Mouse (Mus musculus) heart, embryonic 15.5 days (tissue): ENCODE measurements around the gene Ier2. TPM values are rescaled to one million over a fixed set of nuclear protein-coding genes. Genes with fewer than 3 reads are reported as not detected.

Experiments
- ATAC-seq: fragments of 200-750 bp; cut with Nextera tagmentation; replicated peaks from 2 replicates; pipeline ENCODE4 v1.8.0; 2017; ENCODE audit warnings: low read depth, moderate TSS enrichment; ENCODE audit not compliant: insufficient number of reproducible peaks, insufficient read depth, low FRiP score
- H3K27ac ChIP-seq: fragments of 300-500 bp; sonication (generic); 2 replicates; pipeline ENCODE4 v1.5.1; 2015; ENCODE audit warnings: mild to moderate bottlenecking, inconsistent platforms
- H3K27me3 ChIP-seq: fragments of 300-500 bp; sonication (generic); 2 replicates; pipeline ENCODE4 v1.6.1; 2015; ENCODE audit warnings: inconsistent platforms
- H3K36me3 ChIP-seq: fragments of 300-500 bp; sonication (generic); 2 replicates; pipeline ENCODE4 v1.6.1; 2015; ENCODE audit warnings: mild to moderate bottlenecking, inconsistent platforms
- H3K4me1 ChIP-seq: fragments of 300-500 bp; sonication (generic); replicated peaks from 2 replicates; pipeline ENCODE4 v1.6.1; 2015; ENCODE audit warnings: inconsistent platforms
- H3K4me2 ChIP-seq: fragments of 300-500 bp; sonication (generic); 2 replicates; pipeline ENCODE4 v1.6.1; 2015; ENCODE audit warnings: inconsistent platforms, mild to moderate bottlenecking, moderate library complexity
- H3K4me3 ChIP-seq: fragments of 300-500 bp; sonication (generic); 2 replicates; pipeline ENCODE4 v1.5.1; 2015; ENCODE audit warnings: mild to moderate bottlenecking, inconsistent platforms
- H3K9ac ChIP-seq: fragments of 300-500 bp; sonication (generic); 2 replicates; pipeline ENCODE4 v1.6.1; 2015; ENCODE audit warnings: mild to moderate bottlenecking, inconsistent platforms
- H3K9me3 ChIP-seq: fragments of 300-500 bp; sonication (generic); replicated peaks from 2 replicates; pipeline ENCODE4 v1.6.1; 2016; ENCODE audit warnings: inconsistent platforms
- WGBS: fragments of 180-500 bp; shearing (Covaris S2); methylation state at CpG from one replicate; pipeline ENCODE4 v1.1.7; 2015; ENCODE audit warnings: mixed read lengths; 5-methylcytosine and 5-hydroxymethylcytosine counted together
- polyA plus RNA-seq: library from polyadenylated mRNA; unstranded; fragments of >200 nt; fragmentation: Nextera tagmentation; extraction: Ambion mirVana; gene quantifications from 2 replicates; pipeline ENCODE4 v1.2.1, GENCODE M21; 2015

The Ier2 gene
- 34.9 and 50.5 TPM in 2 replicates for polyA plus RNA-seq

GRCm38 (mm10) chr8:84662581-84663065 lies at the start of gene Ier2:
Gene Ier2, minus strand, starts transcription at chr8:84662852.
- no peaks in the 10 kb centered on the region for H3K36me3 ChIP-seq
- H3K27me3 ChIP-seq: no peaks in the 10 kb centered on the region
- peaks cover 32% of the 10 kb centered on the region for H3K4me1 ChIP-seq
- H3K4me2 ChIP-seq: peak within 1 kb of the TSS; percentile 72
- peak within 1 kb of the TSS; percentile 78 for H3K4me3 ChIP-seq
- H3K9ac ChIP-seq: peak within 1 kb of the TSS; percentile 84
- whole genome bisulfite sequencing: under 1% methylated on average over 27 of the region's 27 CpGs
- H3K9me3 ChIP-seq: no peaks in the 10 kb centered on the region
- H3K27ac ChIP-seq: peak within 1 kb of the TSS; percentile 97
- peak; percentile 77 for ATAC-seq

- Histone ChIP-seq H3K27ac (peak overlapping the region; percentile 80), H3K9ac (no peak overlapping the region), H3K27me3 (peaks cover 28% of the 10 kb centered on the region), H3K36me3 (no peaks in the 10 kb centered on the region), H3K4me1 (peaks cover 74% of the 10 kb centered on the region), H3K9me3 (no peaks in the 10 kb centered on the region), H3K4me3 (no peak overlapping the region), H3K4me2 (peak overlapping the region; percentile 23)
- WGBS: 29% methylated on average over 11 of the region's 11 CpGs
- ATAC-seq: peak; percentile 67
Observed at GRCm38 (mm10) chr8:84711933-84712758, 49.5 kb upstream of the Ier2 start.

GRCm38 (mm10) chr8:84711312-84711711 lies 48.7 kb upstream of the Ier2 start:
- ATAC-seq: no peak
- no peak overlapping the region for H3K9ac ChIP-seq
- peak overlapping the region; percentile 80 for H3K27ac ChIP-seq
- peaks cover 30% of the 10 kb centered on the region for H3K27me3 ChIP-seq
- H3K4me3 ChIP-seq: no peak overlapping the region
- no peak overlapping the region for H3K4me2 ChIP-seq
- WGBS: 45% methylated on average over 3 of the region's 3 CpGs
- H3K9me3 ChIP-seq: no peaks in the 10 kb centered on the region
- H3K4me1 ChIP-seq: peaks cover 77% of the 10 kb centered on the region
- no peaks in the 10 kb centered on the region for H3K36me3 ChIP-seq

GRCm38 (mm10) chr8:84709931-84710330 lies 47.3 kb upstream of the Ier2 start:
- Histone ChIP-seq H3K9me3 (no peaks in the 10 kb centered on the region), H3K4me2 (no peak overlapping the region), H3K9ac (peak overlapping the region; percentile 27; the same call in 1 of the 2 replicates), H3K27me3 (peaks cover 35% of the 10 kb centered on the region), H3K36me3 (no peaks in the 10 kb centered on the region), H3K4me3 (no peak overlapping the region), H3K27ac (peak overlapping the region; percentile 33; the same call in 1 of the 2 replicates), H3K4me1 (peaks cover 76% of the 10 kb centered on the region)
- 94% methylated on average over 1 of the region's 1 CpGs for WGBS
- no peak for ATAC-seq

- Histone ChIP-seq H3K4me2 (no peak overlapping the region), H3K27me3 (peaks cover 45% of the 10 kb centered on the region), H3K9ac (no peak overlapping the region), H3K36me3 (no peaks in the 10 kb centered on the region; the same call in 1 of the 2 replicates), H3K9me3 (no peaks in the 10 kb centered on the region), H3K27ac (no peak overlapping the region; the same call in 1 of the 2 replicates), H3K4me3 (no peak overlapping the region), H3K4me1 (peaks cover 76% of the 10 kb centered on the region)
- peak; percentile 43 for ATAC-seq
- 20% methylated on average over 12 of the region's 12 CpGs for WGBS
Observed at GRCm38 (mm10) chr8:84708774-84709475, 46.3 kb upstream of the Ier2 start.

- Histone ChIP-seq H3K27ac (peak overlapping the region; percentile 83), H3K36me3 (no peaks in the 10 kb centered on the region; the same call in 1 of the 2 replicates), H3K4me1 (peaks cover 76% of the 10 kb centered on the region), H3K9ac (peak overlapping the region; percentile 37), H3K9me3 (no peaks in the 10 kb centered on the region), H3K27me3 (peaks cover 50% of the 10 kb centered on the region), H3K4me2 (peak overlapping the region; percentile 56), H3K4me3 (peak overlapping the region; percentile 39)
- WGBS: 29% methylated on average over 15 of the region's 15 CpGs
- ATAC-seq: no peak
Observed at GRCm38 (mm10) chr8:84708071-84708541, 45.5 kb upstream of the Ier2 start.

- Histone ChIP-seq H3K36me3 (no peaks in the 10 kb centered on the region; the same call in 1 of the 2 replicates), H3K27ac (peak overlapping the region; percentile 83), H3K4me1 (peaks cover 75% of the 10 kb centered on the region), H3K9me3 (no peaks in the 10 kb centered on the region), H3K9ac (peak overlapping the region; percentile 49), H3K27me3 (peaks cover 57% of the 10 kb centered on the region), H3K4me2 (peak overlapping the region; percentile 56), H3K4me3 (peak overlapping the region; percentile 39)
- 21% methylated on average over 22 of the region's 22 CpGs for WGBS
- ATAC-seq: 0 out of 2 replicates have a peak, but pooled peaks have one; percentile 4
Observed at GRCm38 (mm10) chr8:84707267-84707883, 44.7 kb upstream of the Ier2 start.

- Histone ChIP-seq H3K4me1 (peaks cover 69% of the 10 kb centered on the region), H3K27ac (peak overlapping the region; percentile 83), H3K9me3 (no peaks in the 10 kb centered on the region), H3K4me3 (peak overlapping the region; percentile 39), H3K4me2 (peak overlapping the region; percentile 56), H3K36me3 (no peaks in the 10 kb centered on the region; the same call in 1 of the 2 replicates), H3K27me3 (peaks cover 59% of the 10 kb centered on the region), H3K9ac (peak overlapping the region; percentile 49)
- 8% methylated on average over 45 of the region's 45 CpGs for WGBS
- 0 out of 2 replicates have a peak, but pooled peaks have one; percentile 17 for ATAC-seq
Observed at GRCm38 (mm10) chr8:84706610-84707266, 44.1 kb upstream of the Ier2 start.

GRCm38 (mm10) chr8:84705960-84706359 lies 43.3 kb upstream of the Ier2 start:
- Histone ChIP-seq H3K4me2 (peak overlapping the region; percentile 62), H3K27ac (peak overlapping the region; percentile 77), H3K4me3 (peak overlapping the region; percentile 40), H3K27me3 (peaks cover 59% of the 10 kb centered on the region), H3K9me3 (no peaks in the 10 kb centered on the region), H3K4me1 (peaks cover 71% of the 10 kb centered on the region), H3K36me3 (no peaks in the 10 kb centered on the region; the same call in 1 of the 2 replicates), H3K9ac (peak overlapping the region; percentile 52)
- WGBS: 21% methylated on average over 12 of the region's 12 CpGs
- no peak for ATAC-seq
